Mouse (Mus musculus): ENCODE results near the gene Olfr648.

Gene Olfr648

GRCm38 (mm10) chr7:104183292-104183691, at the start of gene Olfr648:
TSS of gene Olfr648 (minus strand) at chr7:104183392.
- in situ Hi-C loops (cut with MboI; ENCODE audit: low pct_unique_long_range_greater_than_20kb in 1 of 2, low sequenced_read_pairs in 2 of 2, unreplicated experiment in 1 of 2), result loop anchor here in 1 of 2 experiments (25.0 kb wide), 1 partner anchor 429 kb away; the partner anchor contains the start of genes Olfr655, Olfr656 and Olfr657

- in situ Hi-C loops (cut with MboI; ENCODE audit: low pct_unique_long_range_greater_than_20kb in 1 of 2, low sequenced_read_pairs in 2 of 2, unreplicated experiment in 1 of 2), result loop anchor here in 1 of 2 experiments (25.0 kb wide), 1 partner anchor 1156 kb away; the partner anchor contains the start of gene Gm5901
These were observed 48.0 kb upstream of the Olfr648 start for GRCm38 (mm10) chr7:104231203-104231602.

DNA sequence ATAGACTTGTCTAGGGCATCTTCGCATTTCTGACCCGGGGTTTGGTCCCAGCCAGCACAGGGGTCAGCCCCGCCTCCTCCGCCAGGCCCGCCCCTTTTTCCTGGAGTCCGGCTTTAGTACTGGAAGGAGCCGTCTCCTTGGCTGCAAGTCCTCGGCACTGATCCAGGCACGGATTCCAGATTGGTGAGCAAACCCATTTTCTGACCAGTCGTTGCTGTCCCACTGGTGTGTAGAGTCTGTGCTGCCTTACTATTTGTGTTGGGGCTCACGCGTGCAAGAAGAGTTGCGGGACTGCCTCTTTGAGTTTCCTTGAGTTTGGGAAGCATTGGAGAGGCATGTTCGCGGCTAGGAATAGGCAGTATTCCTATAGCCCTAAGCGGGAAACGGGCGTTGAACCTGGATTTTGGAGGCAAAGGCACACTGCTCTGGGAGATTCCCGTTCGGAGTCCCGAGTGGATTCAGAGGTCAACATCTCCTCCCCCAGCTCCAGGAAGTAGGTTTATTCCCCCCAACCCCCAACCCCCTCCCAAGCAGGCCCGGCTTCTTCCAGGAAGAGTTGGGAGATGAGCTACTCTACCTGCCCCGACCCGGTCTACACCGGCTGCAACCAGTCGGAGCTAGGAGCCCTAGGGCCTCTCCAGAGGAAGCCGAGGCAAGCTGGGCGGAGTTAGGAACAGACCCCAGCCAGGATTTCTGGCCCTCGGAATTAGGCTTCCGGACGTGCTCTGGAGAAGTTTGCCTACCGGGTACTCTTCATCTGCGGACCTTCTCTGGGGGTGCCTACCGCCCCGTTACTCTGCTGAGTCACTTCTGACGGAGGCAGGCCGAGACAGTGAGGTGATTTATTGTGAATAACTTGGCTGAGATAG, 35.7 kb upstream of the Olfr648 start, which contains the start of gene Trim6:
Gene Trim6, plus strand, starts transcription at position 93 of the 869 bp plus-strand sequence.
- in situ Hi-C loops (cut with MboI; ENCODE audit: low pct_unique_long_range_greater_than_20kb in 1 of 2, low sequenced_read_pairs in 2 of 2, unreplicated experiment in 1 of 2), result no loop called here

- in situ Hi-C loops (cut with MboI; ENCODE audit: low pct_unique_long_range_greater_than_20kb in 1 of 2, low sequenced_read_pairs in 2 of 2, unreplicated experiment in 1 of 2), result no loop called here
These were observed 34.7 kb upstream of the Olfr648 start for GRCm38 (mm10) chr7:104217881-104218280.

DNA sequence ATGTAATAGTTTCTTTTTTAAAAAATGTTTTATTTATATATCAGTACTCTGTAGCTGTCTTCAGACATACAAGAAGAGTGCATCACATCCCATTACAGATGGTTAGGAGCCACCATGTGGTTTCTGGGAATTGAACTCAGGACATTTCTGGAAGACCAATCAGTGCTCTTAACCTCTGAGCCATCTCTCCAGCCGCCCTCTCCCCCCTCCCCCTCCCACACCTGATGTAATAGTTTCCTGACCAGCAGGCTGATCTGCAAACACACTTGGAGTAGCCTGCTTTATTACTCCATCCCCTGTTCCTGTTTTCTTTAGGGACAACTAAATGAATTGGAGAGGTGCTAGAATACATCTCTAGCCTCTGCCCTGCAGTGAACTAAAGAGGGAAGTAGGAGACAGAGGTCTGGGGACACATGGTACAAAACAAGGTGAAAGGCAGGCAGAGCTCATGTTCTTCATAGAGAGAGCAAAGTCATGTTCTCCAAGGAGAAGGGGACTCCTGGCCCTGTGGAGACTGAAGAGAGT, 32.9 kb upstream of the Olfr648 start:
- in situ Hi-C loops (cut with MboI; ENCODE audit: low pct_unique_long_range_greater_than_20kb in 1 of 2, low sequenced_read_pairs in 2 of 2, unreplicated experiment in 1 of 2), result no loop called here

DNA sequence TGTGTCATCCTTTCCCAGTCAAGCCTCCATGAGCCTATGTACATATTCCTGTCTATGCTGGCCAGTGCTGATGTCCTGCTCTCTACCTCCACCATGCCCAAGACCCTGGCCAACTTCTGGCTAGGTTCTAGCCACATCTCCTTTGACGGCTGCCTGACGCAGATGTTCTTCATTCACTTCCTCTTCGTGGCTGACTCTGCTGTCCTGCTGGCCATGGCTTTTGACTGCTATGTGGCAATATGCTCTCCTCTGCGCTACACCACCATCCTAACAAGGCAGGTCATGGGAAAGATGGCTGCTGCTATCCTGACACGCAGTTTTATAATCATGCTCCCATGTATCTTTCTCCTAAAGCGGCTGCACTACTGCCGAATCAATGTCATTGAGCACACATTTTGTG, 23.0 kb upstream of the Olfr648 start:
- in situ Hi-C loops (cut with MboI; ENCODE audit: low pct_unique_long_range_greater_than_20kb in 1 of 2, low sequenced_read_pairs in 2 of 2, unreplicated experiment in 1 of 2), result loop anchor here in 1 of 2 experiments (10.0 kb wide), 1 partner anchor 389 kb away; no protein-coding TSS in a partner anchor

DNA sequence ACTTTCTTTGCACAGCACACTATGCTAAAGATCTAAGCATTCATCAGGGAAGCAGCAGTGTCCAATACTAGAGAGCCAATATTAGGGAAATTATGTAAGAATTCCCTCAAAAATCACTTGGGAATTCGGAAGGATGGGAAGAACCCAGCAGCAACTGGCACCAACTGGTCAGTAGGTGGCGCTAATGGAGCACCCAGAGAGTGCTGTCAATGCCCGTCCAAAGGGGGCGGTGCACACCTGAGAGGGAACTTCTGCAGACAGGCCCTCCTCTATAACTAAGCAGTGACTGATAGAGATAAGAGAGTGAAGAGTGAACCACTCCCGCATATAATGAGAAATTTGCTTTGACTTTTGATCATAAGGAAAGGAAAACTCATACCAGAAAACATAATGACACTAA, 16.6 kb upstream of the Olfr648 start:
- in situ Hi-C loops (cut with MboI; ENCODE audit: low pct_unique_long_range_greater_than_20kb in 1 of 2, low sequenced_read_pairs in 2 of 2, unreplicated experiment in 1 of 2), result loop anchor here (10.0 to 25.0 kb wide), 2 partner anchors 395 to 412 kb away; partner anchors contain the start of genes Olfr655 (in 1 of the 2), Olfr656 (in 1 of the 2) and Olfr657 (in 1 of the 2)

- in situ Hi-C loops (cut with MboI; ENCODE audit: low pct_unique_long_range_greater_than_20kb in 1 of 2, low sequenced_read_pairs in 2 of 2, unreplicated experiment in 1 of 2), result loop anchor here in 1 of 2 experiments (25.0 kb wide), 1 partner anchor 416 kb away; the partner anchor contains the start of genes Olfr655, Olfr656 and Olfr657
These were observed 12.7 kb upstream of the Olfr648 start, which contains the start of gene Olfr649 for GRCm38 (mm10) chr7:104195885-104196284. TSS of gene Olfr649 (minus strand) at chr7:104195985.

DNA sequence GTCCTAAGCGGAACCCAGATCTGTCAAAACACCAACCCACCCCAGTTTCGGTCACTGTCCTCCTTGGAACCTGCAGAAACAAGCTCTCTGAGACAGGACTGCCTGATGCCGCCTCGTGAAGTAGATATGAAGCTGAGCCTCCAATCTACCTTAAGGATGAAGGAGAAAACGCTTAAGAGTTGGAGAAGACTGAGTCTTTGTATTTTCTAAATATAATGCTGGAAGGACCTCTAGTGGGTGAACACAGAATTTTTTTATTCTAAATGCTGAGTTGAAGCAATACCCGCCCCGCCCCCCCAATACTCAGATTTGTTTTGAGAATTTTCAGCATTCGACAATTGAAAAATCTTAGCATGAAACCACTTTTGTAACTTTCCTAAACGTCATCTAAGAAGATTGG, 8.1 kb upstream of the Olfr648 start:
- in situ Hi-C loops (cut with MboI; ENCODE audit: low pct_unique_long_range_greater_than_20kb in 1 of 2, low sequenced_read_pairs in 2 of 2, unreplicated experiment in 1 of 2), result loop anchor here in 1 of 2 experiments (25.0 kb wide), 1 partner anchor 421 kb away; the partner anchor contains the start of genes Olfr655, Olfr656 and Olfr657

DNA sequence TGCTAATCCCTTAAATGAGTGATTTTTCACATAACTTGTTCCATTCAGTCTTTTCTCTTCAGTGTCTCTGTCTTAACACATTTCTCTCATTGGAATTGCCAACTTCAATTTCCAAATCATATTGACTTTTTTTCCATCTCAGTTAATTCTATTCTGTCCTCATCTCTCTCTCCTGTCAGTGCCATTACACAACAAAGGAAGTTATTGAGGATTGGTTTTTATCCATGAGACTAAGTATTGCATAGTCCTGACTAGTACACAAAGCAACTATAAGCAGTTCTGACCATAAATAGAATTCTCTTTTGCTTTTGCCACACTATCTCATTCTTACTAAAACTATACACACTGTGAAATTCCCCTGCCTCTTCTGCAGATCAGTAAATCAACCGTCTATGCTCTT, 4.1 kb downstream of the Olfr648 start:
- in situ Hi-C loops (cut with MboI; ENCODE audit: low pct_unique_long_range_greater_than_20kb in 1 of 2, low sequenced_read_pairs in 2 of 2, unreplicated experiment in 1 of 2), result loop anchor here in 1 of 2 experiments (25.0 kb wide), 1 partner anchor 433 kb away; the partner anchor contains the start of genes Olfr655, Olfr656 and Olfr657

DNA sequence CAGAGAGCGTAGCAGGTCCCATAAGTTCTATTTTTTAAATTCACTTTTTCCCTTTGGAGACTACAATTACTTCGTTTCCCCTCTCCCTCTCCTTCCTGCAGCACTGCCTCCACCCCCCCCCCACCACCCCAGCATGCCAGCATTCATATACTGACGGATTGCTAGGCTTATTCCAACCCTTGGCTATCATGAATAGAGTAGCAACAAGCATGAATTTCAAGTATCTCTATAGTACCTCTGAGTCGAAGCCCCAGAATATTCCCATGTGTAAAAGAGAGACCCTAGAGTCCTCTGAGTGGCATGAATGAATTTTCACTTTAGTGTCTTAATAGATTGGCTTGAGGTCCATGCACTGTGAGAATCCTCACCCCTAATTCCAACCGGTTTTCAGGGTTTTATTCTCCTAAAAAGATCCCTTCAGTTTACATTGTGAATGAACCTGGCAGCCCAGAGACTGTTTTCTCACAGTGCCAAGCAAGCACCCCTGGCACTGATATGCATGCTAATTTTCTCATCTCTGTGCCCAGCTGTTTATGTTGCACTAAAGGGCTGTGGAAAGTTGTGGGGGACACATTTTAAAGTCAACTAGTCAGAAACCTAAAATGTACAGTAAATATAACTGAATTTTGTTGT, 4.7 kb downstream of the Olfr648 start:
- in situ Hi-C loops (cut with MboI; ENCODE audit: low pct_unique_long_range_greater_than_20kb in 1 of 2, low sequenced_read_pairs in 2 of 2, unreplicated experiment in 1 of 2), result loop anchor here in 1 of 2 experiments (25.0 kb wide), 1 partner anchor 434 kb away; the partner anchor contains the start of genes Olfr655, Olfr656 and Olfr657

- in situ Hi-C loops (cut with MboI; ENCODE audit: low pct_unique_long_range_greater_than_20kb in 1 of 2, low sequenced_read_pairs in 2 of 2, unreplicated experiment in 1 of 2), result loop anchor here in 1 of 2 experiments (25.0 kb wide), 1 partner anchor 437 kb away; the partner anchor contains the start of genes Olfr655, Olfr656 and Olfr657
These were observed 8.1 kb downstream of the Olfr648 start for GRCm38 (mm10) chr7:104175085-104175484.

DNA sequence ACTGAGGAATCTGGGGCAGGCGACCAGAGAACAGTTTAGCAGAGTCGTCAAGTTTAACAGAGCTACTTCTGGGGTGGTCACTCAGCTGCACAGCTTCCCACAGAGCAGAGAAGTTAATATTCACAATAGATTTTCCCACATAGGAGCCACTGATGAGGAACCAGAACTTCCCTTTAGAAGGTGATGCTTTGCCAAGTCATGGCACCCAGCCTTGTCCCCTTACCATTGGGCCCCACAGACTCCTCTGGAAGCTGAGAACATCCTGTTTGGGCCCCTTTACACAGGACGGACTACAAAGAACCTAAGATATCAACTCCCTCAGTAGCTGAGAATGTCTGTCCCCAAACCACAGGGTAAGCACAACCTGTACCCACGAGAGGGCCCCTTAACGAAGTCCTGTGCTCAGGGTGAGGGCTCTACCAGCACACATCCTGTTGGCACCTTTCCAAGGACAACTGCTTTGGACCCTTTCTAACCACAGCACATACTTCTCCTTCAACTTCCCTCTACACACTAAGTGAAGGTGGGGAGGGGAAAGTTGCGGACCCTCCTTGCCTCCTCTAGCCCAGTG, 13.5 kb downstream of the Olfr648 start:
- in situ Hi-C loops (cut with MboI; ENCODE audit: low pct_unique_long_range_greater_than_20kb in 1 of 2, low sequenced_read_pairs in 2 of 2, unreplicated experiment in 1 of 2), result no loop called here

DNA sequence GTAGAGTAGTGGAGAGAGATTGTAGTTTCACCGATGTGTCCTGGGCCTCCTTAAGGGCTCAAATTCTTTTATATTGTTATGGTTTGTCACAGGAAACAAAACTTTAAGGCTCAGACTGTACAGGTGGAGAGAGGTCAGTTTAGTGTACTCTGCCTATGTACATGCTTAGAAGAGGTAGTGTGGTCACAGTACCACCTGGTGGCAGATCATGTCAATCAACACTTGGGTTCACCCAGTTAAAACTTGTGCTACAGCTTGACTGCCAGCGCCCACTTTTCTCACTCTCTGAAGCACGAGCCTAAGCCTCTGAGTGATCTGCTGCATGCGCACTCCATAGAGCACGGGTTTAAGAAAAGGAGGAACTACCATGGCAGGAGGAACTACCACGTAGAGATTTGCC, 16.1 kb downstream of the Olfr648 start:
- in situ Hi-C loops (cut with MboI; ENCODE audit: low pct_unique_long_range_greater_than_20kb in 1 of 2, low sequenced_read_pairs in 2 of 2, unreplicated experiment in 1 of 2), result no loop called here

DNA sequence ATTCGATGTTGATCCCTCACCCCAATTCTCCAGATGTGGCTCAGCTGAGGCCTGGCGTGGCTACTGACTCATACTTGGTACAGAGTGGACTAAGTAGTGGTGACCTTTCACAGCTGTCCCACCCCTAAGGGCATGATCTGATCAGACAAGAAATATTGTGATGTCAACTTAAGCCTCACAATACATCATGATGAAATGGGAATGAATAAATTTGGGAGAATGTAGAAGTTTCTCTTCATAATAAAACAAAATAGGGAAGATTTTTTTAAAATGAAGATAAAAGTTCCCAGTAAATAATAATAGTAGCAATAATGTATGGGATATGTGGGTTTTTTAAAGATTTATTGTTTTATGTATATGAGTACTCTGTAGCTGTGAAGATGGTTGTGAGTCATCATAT, 32.7 kb downstream of the Olfr648 start, which contains the start of gene Ubqlnl:
Gene Ubqlnl, minus strand, starts transcription at position 101 of the 400 bp plus-strand sequence.
- in situ Hi-C loops (cut with MboI; ENCODE audit: low pct_unique_long_range_greater_than_20kb in 1 of 2, low sequenced_read_pairs in 2 of 2, unreplicated experiment in 1 of 2), result no loop called here

- in situ Hi-C loops (cut with MboI; ENCODE audit: low pct_unique_long_range_greater_than_20kb in 1 of 2, low sequenced_read_pairs in 2 of 2, unreplicated experiment in 1 of 2), result no loop called here
These were observed 40.0 kb downstream of the Olfr648 start, which contains the start of gene Ubqln3 for GRCm38 (mm10) chr7:104143179-104143578. TSS of gene Ubqln3 (minus strand) at chr7:104143279.

- in situ Hi-C loops (cut with MboI; ENCODE audit: low pct_unique_long_range_greater_than_20kb in 1 of 2, low sequenced_read_pairs in 2 of 2, unreplicated experiment in 1 of 2), result no loop called here
These were observed 45.9 kb downstream of the Olfr648 start, which contains the start of gene Olfr643 for GRCm38 (mm10) chr7:104137305-104137704. TSS of gene Olfr643 (minus strand) at chr7:104137405.

GRCm38 (mm10) chr7:104129726-104130125, 53.5 kb downstream of the Olfr648 start, which contains the start of gene Ubqln5:
TSS of gene Ubqln5 (minus strand) at chr7:104129826.
- in situ Hi-C loops (cut with MboI; ENCODE audit: low pct_unique_long_range_greater_than_20kb in 1 of 2, low sequenced_read_pairs in 2 of 2, unreplicated experiment in 1 of 2), result no loop called here

All from mouse embryonic stem cell (cell line).